Mouse (Mus musculus): Measurements from ENCODE around the gene Man2b1. TPM values are rescaled to one million over a fixed set of nuclear protein-coding genes. Genes with fewer than 3 reads are reported as not detected.
A peak's percentile ranks its signal among the peaks of the same experiment; 100 is the strongest.
"Not testable (repeated sequence)": the region's sequence is repeated elsewhere in the genome, so short reads cannot be mapped to it uniquely, and the experiment has no call there.

Man2b1 gene
- polyA plus RNA-seq, 1 experiment from 2014 or later: 10.8 TPM

GRCm38 (mm10) chr8:85122995-85123394, 39.9 kb downstream of the Man2b1 start, which contains the start of gene Zfp791:
Gene Zfp791, minus strand, starts transcription at chr8:85123095.
- 70% methylated on average over 3 of the region's 3 CpGs for WGBS
- no peak for ATAC-seq

GRCm38 (mm10) chr8:85123691-85124090, 40.6 kb downstream of the Man2b1 start:
- H3K27ac ChIP-seq (ENCODE audit: low read depth, low read length): no peak overlapping the region
- H3K27me3 ChIP-seq (replicated peaks; ENCODE audit: control insufficient read depth, insufficient read depth, low read length): no peaks in the 10 kb centered on the region
- DNase-seq (ENCODE audit: low spot score) (no peak), ATAC-seq (no peak)
- H3K9ac ChIP-seq (ENCODE audit: low read length): no peak overlapping the region
- H3K4me3 ChIP-seq (ENCODE audit: low read depth, low read length): no peak overlapping the region
- no peaks in the 10 kb centered on the region for H3K9me3 ChIP-seq (replicated peaks; ENCODE audit: control insufficient read depth, low read length)
- H3K36me3 ChIP-seq (ENCODE audit: control insufficient read depth, insufficient read depth, low read length): no peaks in the 10 kb centered on the region
- no peaks in the 10 kb centered on the region for H3K4me1 ChIP-seq (ENCODE audit: control insufficient read depth, insufficient read depth, low read length)
- no peak overlapping the region for H3K4me2 ChIP-seq (ENCODE audit: low read length)
- WGBS: 93% methylated on average over 8 of the region's 8 CpGs

More at GRCm38 (mm10) chr8:85122995-85123394, 39.9 kb downstream of the Man2b1 start, which contains the start of gene Zfp791:
- no peak for DNase-seq (ENCODE audit: low spot score)
- Histone ChIP-seq H3K4me1 (ENCODE audit: control insufficient read depth, insufficient read depth, low read length) (no peaks in the 10 kb centered on the region), H3K4me3 (ENCODE audit: low read depth, low read length) (no peak within 1 kb of the TSS), H3K27me3 (replicated peaks; ENCODE audit: control insufficient read depth, insufficient read depth, low read length) (no peaks in the 10 kb centered on the region), H3K9me3 (replicated peaks; ENCODE audit: control insufficient read depth, low read length) (no peaks in the 10 kb centered on the region), H3K27ac (ENCODE audit: low read depth, low read length) (no peak within 1 kb of the TSS), H3K9ac (ENCODE audit: low read length) (no peak within 1 kb of the TSS), H3K4me2 (ENCODE audit: low read length) (no peak within 1 kb of the TSS), H3K36me3 (ENCODE audit: control insufficient read depth, insufficient read depth, low read length) (no peaks in the 10 kb centered on the region)

- no peaks in the 10 kb centered on the region for H3K9me3 ChIP-seq (replicated peaks; ENCODE audit: control insufficient read depth, low read length)
- H3K27ac ChIP-seq (ENCODE audit: low read depth, low read length): no peak overlapping the region
- no peaks in the 10 kb centered on the region for H3K36me3 ChIP-seq (ENCODE audit: control insufficient read depth, insufficient read depth, low read length)
- 96% methylated on average over 1 of the region's 1 CpGs for WGBS
- H3K27me3 ChIP-seq (replicated peaks; ENCODE audit: control insufficient read depth, insufficient read depth, low read length): no peaks in the 10 kb centered on the region
- ATAC-seq (no peak), DNase-seq (ENCODE audit: low spot score) (no peak)
- H3K4me1 ChIP-seq (ENCODE audit: control insufficient read depth, insufficient read depth, low read length): no peaks in the 10 kb centered on the region
- no peak overlapping the region for H3K4me2 ChIP-seq (ENCODE audit: low read length)
- no peak overlapping the region for H3K4me3 ChIP-seq (ENCODE audit: low read depth, low read length)
- H3K9ac ChIP-seq (ENCODE audit: low read length): no peak overlapping the region
These were observed 49.3 kb downstream of the Man2b1 start for GRCm38 (mm10) chr8:85132335-85132734.

- not testable (repeated sequence) for H3K4me1 ChIP-seq (ENCODE audit: control insufficient read depth, insufficient read depth, low read length); H3K27ac ChIP-seq (ENCODE audit: low read depth, low read length); ATAC-seq; H3K9ac ChIP-seq (ENCODE audit: low read length); H3K27me3 ChIP-seq (replicated peaks; ENCODE audit: control insufficient read depth, insufficient read depth, low read length); H3K9me3 ChIP-seq (replicated peaks; ENCODE audit: control insufficient read depth, low read length); H3K36me3 ChIP-seq (ENCODE audit: control insufficient read depth, insufficient read depth, low read length); DNase-seq (ENCODE audit: low spot score); H3K4me3 ChIP-seq (ENCODE audit: low read depth, low read length); H3K4me2 ChIP-seq (ENCODE audit: low read length)
- WGBS: 86% methylated on average over 2 of the region's 2 CpGs
These were observed 52.6 kb downstream of the Man2b1 start for GRCm38 (mm10) chr8:85135690-85136089.

- Histone ChIP-seq H3K4me3 (ENCODE audit: low read depth, low read length) (no peak overlapping the region), H3K36me3 (ENCODE audit: control insufficient read depth, insufficient read depth, low read length) (no peaks in the 10 kb centered on the region), H3K9ac (ENCODE audit: low read length) (no peak overlapping the region), H3K4me1 (ENCODE audit: control insufficient read depth, insufficient read depth, low read length) (no peaks in the 10 kb centered on the region), H3K27me3 (replicated peaks; ENCODE audit: control insufficient read depth, insufficient read depth, low read length) (no peaks in the 10 kb centered on the region), H3K4me2 (ENCODE audit: low read length) (no peak overlapping the region), H3K9me3 (replicated peaks; ENCODE audit: control insufficient read depth, low read length) (no peaks in the 10 kb centered on the region), H3K27ac (ENCODE audit: low read depth, low read length) (no peak overlapping the region)
- ATAC-seq (no peak), DNase-seq (ENCODE audit: low spot score) (no peak)
- 98% methylated on average over 4 of the region's 4 CpGs for WGBS
These were observed 59.4 kb downstream of the Man2b1 start for GRCm38 (mm10) chr8:85142516-85142915.

Small RNAs within 50 kb of the gene (microRNA-seq; reads per million reads assigned to microRNA genes)
- gene Gm23388 (0.66 reads per million), gene Mir7070 (1.7 reads per million, percentile 7 among the genes with 10 or more reads in this experiment)

Other genes starting within 250 kb of the Man2b1 start
- 87.3 and 88.1 TPM in 2 replicates for gene Rad23a, start 242.6 kb upstream of the Man2b1 start, polyA plus RNA-seq (2014; fragmentation: Nextera tagmentation; extraction: Ambion mirVana)
- 514 and 606 TPM in 2 replicates for gene Calr, start 236.3 kb upstream of the Man2b1 start, polyA plus RNA-seq (2014; fragmentation: Nextera tagmentation; extraction: Ambion mirVana)
- gene Farsa, start 226.3 kb upstream of the Man2b1 start, polyA plus RNA-seq (2014; fragmentation: Nextera tagmentation; extraction: Ambion mirVana): 92.3 and 102 TPM in 2 replicates
- 58.0 and 71.5 TPM in 2 replicates for gene Syce2, start 211.2 kb upstream of the Man2b1 start, polyA plus RNA-seq (2014; fragmentation: Nextera tagmentation; extraction: Ambion mirVana)
- gene Gcdh, start 189.3 kb upstream of the Man2b1 start, polyA plus RNA-seq (2014; fragmentation: Nextera tagmentation; extraction: Ambion mirVana): 27.1 and 30.0 TPM in 2 replicates
- gene Klf1, start 181.3 kb upstream of the Man2b1 start, polyA plus RNA-seq (2014; fragmentation: Nextera tagmentation; extraction: Ambion mirVana): 0.74 and 0.99 TPM in 2 replicates
- gene Dnase2a, start 174.7 kb upstream of the Man2b1 start, polyA plus RNA-seq (2014; fragmentation: Nextera tagmentation; extraction: Ambion mirVana): 4.8 and 5.5 TPM in 2 replicates
- gene Mast1, start 145.9 kb upstream of the Man2b1 start, polyA plus RNA-seq (2014; fragmentation: Nextera tagmentation; extraction: Ambion mirVana): 24.5 and 40.2 TPM in 2 replicates
- 0.47 and 0.73 TPM in 2 replicates for gene Rtbdn, start 136.3 kb upstream of the Man2b1 start, polyA plus RNA-seq (2014; fragmentation: Nextera tagmentation; extraction: Ambion mirVana)
- gene Gm49661, start 113.8 kb upstream of the Man2b1 start, polyA plus RNA-seq (2014; fragmentation: Nextera tagmentation; extraction: Ambion mirVana): not detected in 2 replicates
- gene Prdx2, start 113.7 kb upstream of the Man2b1 start, polyA plus RNA-seq (2014; fragmentation: Nextera tagmentation; extraction: Ambion mirVana): 1,735 and 2,101 TPM in 2 replicates
- 93.3 and 111 TPM in 2 replicates for gene Rnaseh2a, start 113.5 kb upstream of the Man2b1 start, polyA plus RNA-seq (2014; fragmentation: Nextera tagmentation; extraction: Ambion mirVana)
- gene Junb, start 104.6 kb upstream of the Man2b1 start, polyA plus RNA-seq (2014; fragmentation: Nextera tagmentation; extraction: Ambion mirVana): 5.0 and 6.5 TPM in 2 replicates
- gene Hook2, start 92.7 kb upstream of the Man2b1 start, polyA plus RNA-seq (2014; fragmentation: Nextera tagmentation; extraction: Ambion mirVana): 13.0 and 20.3 TPM in 2 replicates
- not detected in 2 replicates for gene Best2, start 68.7 kb upstream of the Man2b1 start, polyA plus RNA-seq (2014; fragmentation: Nextera tagmentation; extraction: Ambion mirVana)
- 166 and 178 TPM in 2 replicates for gene Asna1, start 58.0 kb upstream of the Man2b1 start, polyA plus RNA-seq (2014; fragmentation: Nextera tagmentation; extraction: Ambion mirVana)
- gene Trir, start 56.4 kb upstream of the Man2b1 start, polyA plus RNA-seq (2014; fragmentation: Nextera tagmentation; extraction: Ambion mirVana): 166 and 169 TPM in 2 replicates
- 27.8 and 36.8 TPM in 2 replicates for gene Tnpo2, start 46.4 kb upstream of the Man2b1 start, polyA plus RNA-seq (2014; fragmentation: Nextera tagmentation; extraction: Ambion mirVana)
- 46.5 and 56.2 TPM in 2 replicates for gene Fbxw9, start 23.2 kb upstream of the Man2b1 start, polyA plus RNA-seq (2014; fragmentation: Nextera tagmentation; extraction: Ambion mirVana)
- 0.88 TPM in 1 of 2 replicates, not detected in the other for gene Gm5741, start 15.3 kb upstream of the Man2b1 start, polyA plus RNA-seq (2014; fragmentation: Nextera tagmentation; extraction: Ambion mirVana)
- gene Dhps, start 11.5 kb upstream of the Man2b1 start, polyA plus RNA-seq (2014; fragmentation: Nextera tagmentation; extraction: Ambion mirVana): 83.4 and 85.3 TPM in 2 replicates
- 147 and 170 TPM in 2 replicates for gene Wdr83os, start 2.5 kb upstream of the Man2b1 start, polyA plus RNA-seq (2014; fragmentation: Nextera tagmentation; extraction: Ambion mirVana)
- 49.7 and 50.1 TPM in 2 replicates for gene Wdr83, start 2.0 kb upstream of the Man2b1 start, polyA plus RNA-seq (2014; fragmentation: Nextera tagmentation; extraction: Ambion mirVana)
- 1.7 and 2.7 TPM in 2 replicates for gene Zfp791, start 39.8 kb downstream of the Man2b1 start, polyA plus RNA-seq (2014; fragmentation: Nextera tagmentation; extraction: Ambion mirVana)
- gene Cks1brt, start 68.7 kb downstream of the Man2b1 start, polyA plus RNA-seq (2014; fragmentation: Nextera tagmentation; extraction: Ambion mirVana): not detected in 2 replicates
- not detected in 2 replicates for gene Olfr371, start 142.7 kb downstream of the Man2b1 start, polyA plus RNA-seq (2014; fragmentation: Nextera tagmentation; extraction: Ambion mirVana)
- 101 and 105 TPM in 2 replicates for gene Orc6, start 216.4 kb downstream of the Man2b1 start, polyA plus RNA-seq (2014; fragmentation: Nextera tagmentation; extraction: Ambion mirVana)
- gene Vps35, start 216.5 kb downstream of the Man2b1 start, polyA plus RNA-seq (2014; fragmentation: Nextera tagmentation; extraction: Ambion mirVana): 183 and 209 TPM in 2 replicates